Mouse (Mus musculus): ENCODE results near the gene Syne4.

Gene Syne4

DNA sequence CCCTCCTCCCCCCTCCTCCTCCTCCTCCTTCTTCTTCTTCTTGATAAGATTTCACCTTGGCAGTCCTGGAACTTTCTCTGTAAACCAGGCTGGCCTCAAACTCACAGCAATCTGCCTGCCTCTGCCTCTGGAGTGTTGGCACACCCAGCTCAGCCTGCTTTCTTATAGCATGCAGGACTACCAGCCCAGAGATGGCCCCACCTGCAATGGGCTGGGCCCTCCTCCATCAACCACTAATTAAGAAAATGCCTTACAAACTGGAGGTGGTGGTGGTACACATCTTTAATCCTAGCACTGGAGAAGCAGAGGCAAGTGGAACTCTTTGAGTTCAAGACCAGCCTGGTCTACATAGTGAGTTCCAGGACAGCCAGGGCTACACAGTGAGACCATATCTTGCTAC lies 11.8 kb downstream of the Syne4 start:
- ATAC-seq (ENCODE audit: insufficient number of reproducible peaks, low FRiP score, low TSS enrichment) = no peak

- peak; percentile 56; the same call in 1 of the 2 replicates for ATAC-seq (ENCODE audit: insufficient number of reproducible peaks, low FRiP score, low TSS enrichment)
These were observed 12.5 kb downstream of the Syne4 start for GRCm38 (mm10) chr7:30327140-30327539.

GRCm38 (mm10) chr7:30328379-30328778 lies 13.8 kb downstream of the Syne4 start:
- ATAC-seq (ENCODE audit: insufficient number of reproducible peaks, low FRiP score, low TSS enrichment) = no peak

GRCm38 (mm10) chr7:30331887-30332286 lies 17.3 kb downstream of the Syne4 start:
- peak; percentile 85 for ATAC-seq (ENCODE audit: insufficient number of reproducible peaks, low FRiP score, low TSS enrichment)

DNA sequence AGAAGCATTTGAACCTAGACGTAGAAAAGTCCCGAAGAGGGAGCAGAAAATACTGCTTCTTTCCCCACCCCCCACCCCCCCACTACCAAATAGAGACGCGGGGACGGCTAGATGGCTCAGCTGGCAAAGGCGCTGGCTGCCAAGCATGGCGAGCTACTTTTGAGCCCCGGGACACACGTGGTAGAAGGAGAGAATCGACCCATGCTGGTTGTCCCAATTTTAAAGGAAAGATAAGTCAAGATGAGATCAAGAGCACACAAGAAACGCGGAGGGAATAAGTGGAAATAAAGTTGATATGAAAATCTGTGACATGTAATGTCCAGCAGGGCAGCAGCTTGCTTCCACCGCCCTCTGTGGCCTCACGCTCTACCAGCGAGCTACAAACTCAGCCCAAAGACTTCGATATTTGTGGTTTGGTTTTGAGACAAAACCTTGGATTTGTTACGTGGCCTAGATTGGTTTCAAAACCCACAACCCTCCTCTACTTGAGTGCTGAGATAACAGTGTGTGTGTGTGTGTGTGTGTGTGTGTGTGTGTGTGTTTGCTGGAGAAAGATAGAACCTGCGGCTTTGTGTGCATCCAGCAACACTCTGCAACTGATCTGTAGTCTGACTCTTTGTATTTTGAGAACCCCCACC lies 18.1 kb downstream of the Syne4 start:
- ATAC-seq (ENCODE audit: insufficient number of reproducible peaks, low FRiP score, low TSS enrichment) = no peak

GRCm38 (mm10) chr7:30333436-30333835 lies 18.8 kb downstream of the Syne4 start:
- ATAC-seq (ENCODE audit: insufficient number of reproducible peaks, low FRiP score, low TSS enrichment) = no peak

- no peak for ATAC-seq (ENCODE audit: insufficient number of reproducible peaks, low FRiP score, low TSS enrichment)
These were observed 20.0 kb downstream of the Syne4 start for GRCm38 (mm10) chr7:30334563-30334962.

DNA sequence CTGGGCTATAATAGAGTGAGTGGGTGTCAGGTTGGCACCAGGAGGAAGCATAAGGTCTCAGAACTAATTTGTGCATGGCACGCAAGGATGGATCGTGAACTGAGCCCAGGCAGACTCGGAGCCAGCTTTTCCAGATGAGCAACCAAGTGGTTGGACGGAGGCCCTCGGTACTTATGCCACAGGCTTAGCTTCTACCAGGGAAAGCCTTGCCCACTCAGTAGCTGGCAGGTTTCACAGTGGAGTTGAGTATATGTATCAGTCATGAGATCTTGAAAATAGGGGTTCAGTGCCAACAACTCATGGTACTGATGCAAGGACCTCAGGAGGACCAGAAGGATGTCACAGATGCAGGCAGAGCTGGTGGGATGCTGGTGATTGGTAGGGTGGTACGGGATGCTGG lies 21.1 kb downstream of the Syne4 start:
- ATAC-seq (ENCODE audit: insufficient number of reproducible peaks, low FRiP score, low TSS enrichment) = no peak

- ATAC-seq (ENCODE audit: insufficient number of reproducible peaks, low FRiP score, low TSS enrichment) = peak; percentile 8; the same call in 1 of the 2 replicates
These were observed 21.8 kb downstream of the Syne4 start for GRCm38 (mm10) chr7:30336384-30336783.

- ATAC-seq (ENCODE audit: insufficient number of reproducible peaks, low FRiP score, low TSS enrichment) = peak; percentile 26; the same call in 1 of the 2 replicates
These were observed 25.0 kb downstream of the Syne4 start for GRCm38 (mm10) chr7:30339432-30340109.

GRCm38 (mm10) chr7:30346635-30347379 lies 32.2 kb downstream of the Syne4 start:
- ATAC-seq (ENCODE audit: insufficient number of reproducible peaks, low FRiP score, low TSS enrichment) = no peak

DNA sequence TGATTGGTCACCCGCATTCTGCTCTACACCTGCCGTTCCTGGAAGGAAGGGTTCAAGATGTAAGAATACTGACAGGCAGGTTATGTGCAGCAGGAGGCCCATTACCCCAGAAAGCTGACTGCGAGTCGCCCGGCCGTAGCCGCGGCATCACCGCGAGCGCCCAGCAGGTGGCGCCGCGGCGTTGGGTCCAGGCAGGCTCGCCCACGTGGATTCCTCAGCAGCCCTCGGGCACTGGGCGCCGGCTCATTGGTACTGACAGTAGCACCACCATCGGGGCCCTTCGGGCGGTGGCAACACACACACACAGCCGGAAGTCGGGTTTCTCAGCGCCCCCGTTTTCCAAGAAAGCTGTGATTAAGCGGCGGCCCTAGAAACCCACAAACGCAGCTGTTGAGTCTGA lies 33.2 kb downstream of the Syne4 start:
- 0 out of 2 replicates have a peak, but pooled peaks have one; percentile 68 for ATAC-seq (ENCODE audit: insufficient number of reproducible peaks, low FRiP score, low TSS enrichment)

GRCm38 (mm10) chr7:30353279-30353822 lies 38.7 kb downstream of the Syne4 start:
- no peak for ATAC-seq (ENCODE audit: insufficient number of reproducible peaks, low FRiP score, low TSS enrichment)

DNA sequence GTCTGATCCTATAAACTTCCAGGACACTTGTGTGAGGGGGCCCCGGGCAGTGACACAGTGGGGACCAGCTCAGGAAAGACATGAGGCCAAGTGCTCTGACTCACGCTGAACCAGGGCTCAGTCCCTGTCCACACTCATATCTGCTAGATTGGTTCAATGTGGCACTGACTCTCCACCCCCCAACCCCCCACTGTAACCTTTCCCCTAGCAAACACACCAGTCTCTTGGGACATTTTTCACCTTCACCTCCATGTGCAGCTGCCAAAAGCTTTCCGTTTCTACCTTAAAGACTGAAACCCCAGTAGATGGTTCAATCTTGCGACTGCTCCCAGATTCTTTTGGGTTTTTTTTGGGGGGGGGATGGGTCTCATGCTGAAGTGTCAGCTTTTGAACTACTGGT lies 39.5 kb downstream of the Syne4 start:
- ATAC-seq (ENCODE audit: insufficient number of reproducible peaks, low FRiP score, low TSS enrichment) = no peak

DNA sequence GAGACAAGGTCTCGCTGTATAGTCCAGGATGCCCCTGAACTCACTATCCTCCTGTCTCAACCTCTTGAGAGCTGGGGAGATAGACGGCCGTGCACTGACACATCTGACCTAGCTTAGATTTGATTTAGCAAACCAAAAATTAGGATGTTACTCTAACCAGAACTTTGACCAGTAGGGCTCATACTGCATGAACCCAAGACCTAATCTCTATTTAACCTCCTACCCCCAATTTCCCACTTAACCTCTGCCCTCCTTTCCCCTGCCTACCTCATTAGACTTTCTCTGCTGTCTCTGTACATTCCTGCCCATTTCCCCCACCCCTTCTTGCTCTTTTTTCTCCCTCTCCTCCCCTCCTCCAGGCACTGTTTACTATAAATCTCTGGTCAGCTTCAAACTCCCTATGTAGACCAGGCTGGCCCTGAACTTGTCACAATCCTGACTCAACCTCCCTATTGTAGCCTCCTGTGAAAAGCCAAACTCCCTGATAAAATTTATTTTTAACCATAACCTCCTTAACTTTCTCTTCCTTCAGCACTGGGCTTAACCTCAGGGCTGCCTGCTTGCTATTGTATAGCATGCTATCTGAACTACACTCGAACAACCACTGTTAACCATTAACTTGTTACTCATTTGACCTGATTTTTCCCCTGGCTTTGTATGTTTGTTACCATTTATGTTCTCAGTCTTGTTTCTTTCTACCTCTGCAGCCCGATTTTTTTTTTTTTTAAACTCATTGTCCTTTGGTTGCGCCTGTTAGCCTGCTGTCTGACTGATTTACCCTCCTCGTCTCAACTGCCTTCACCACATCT lies 44.0 kb downstream of the Syne4 start:
- ATAC-seq (ENCODE audit: insufficient number of reproducible peaks, low FRiP score, low TSS enrichment) = no peak

DNA sequence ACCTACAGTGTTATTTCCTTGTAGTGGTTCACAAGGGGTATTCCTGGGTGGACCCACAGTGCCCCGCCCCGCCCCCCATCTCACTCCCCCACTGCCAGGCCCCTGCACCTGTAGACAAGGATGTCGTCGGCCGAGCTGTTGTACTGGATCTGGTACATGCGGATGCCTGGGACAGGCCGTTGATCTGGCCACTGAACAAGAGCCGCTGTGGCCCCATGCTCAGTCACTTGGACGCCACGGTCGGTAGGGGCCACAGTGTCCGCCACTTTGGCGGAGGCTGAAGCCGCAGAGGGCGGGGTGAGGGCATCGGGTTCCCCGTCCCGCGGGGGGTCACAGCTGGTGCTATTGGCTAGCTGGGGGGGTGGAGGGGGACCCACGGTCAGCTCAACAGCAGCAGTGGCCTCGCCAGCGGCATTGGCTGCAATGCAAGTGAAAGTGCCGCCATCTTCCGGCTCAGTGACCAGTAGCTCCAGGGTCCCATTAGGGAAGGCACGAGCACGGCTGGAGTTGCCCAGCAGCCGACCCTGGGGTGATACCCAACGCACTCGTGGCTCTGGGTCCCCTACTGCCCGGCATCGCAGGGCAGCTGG lies 44.8 kb downstream of the Syne4 start:
- ATAC-seq (ENCODE audit: insufficient number of reproducible peaks, low FRiP score, low TSS enrichment) = no peak

DNA sequence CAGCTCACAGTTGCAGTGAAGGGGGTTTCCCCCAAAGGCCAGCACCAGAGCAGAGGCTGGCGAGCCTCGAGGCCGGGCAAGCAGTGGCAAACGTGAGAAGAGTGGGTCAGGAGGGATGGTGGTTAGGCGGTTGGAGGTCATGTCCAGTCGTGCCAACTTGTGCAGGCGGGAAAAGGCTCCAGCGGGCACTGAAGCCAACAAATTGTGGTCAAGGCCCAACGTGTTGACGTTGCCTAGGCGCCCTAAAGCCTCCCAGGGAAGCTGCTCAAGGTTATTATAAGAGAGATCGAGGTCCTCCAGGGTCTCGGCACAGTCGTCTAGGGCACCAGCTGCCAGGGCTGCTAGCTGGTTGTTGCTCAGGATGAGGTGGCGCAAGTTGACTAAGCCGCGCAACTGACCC lies 45.4 kb downstream of the Syne4 start:
- ATAC-seq (ENCODE audit: insufficient number of reproducible peaks, low FRiP score, low TSS enrichment) = no peak

GRCm38 (mm10) chr7:30362652-30363343 lies 48.2 kb downstream of the Syne4 start, which contains the start of gene Lrfn3:
Lrfn3 (minus strand) TSS chr7:30362772.
- peak; percentile 42; the same call in 1 of the 2 replicates for ATAC-seq (ENCODE audit: insufficient number of reproducible peaks, low FRiP score, low TSS enrichment)

- no peak for ATAC-seq (ENCODE audit: insufficient number of reproducible peaks, low FRiP score, low TSS enrichment)
These were observed 48.7 kb downstream of the Syne4 start for GRCm38 (mm10) chr7:30363344-30363738.
